Mouse (Mus musculus) B cell, adult (primary cell): ENCODE results near the gene Alkbh7. TPM values are rescaled to one million over a fixed set of nuclear protein-coding genes. Genes with fewer than 3 reads are reported as not detected.

Experiments used
- total RNA-seq: library from RNA; stranded (reverse); gene quantifications from 4 replicates; pipeline ENCODE4 v1.2.4, GENCODE M21; 2023; ENCODE audit not compliant: inconsistent age

Gene Alkbh7
- total RNA-seq, result 11.9 to 19.9 TPM (median 17.6 TPM) in 4 replicates

DNA sequence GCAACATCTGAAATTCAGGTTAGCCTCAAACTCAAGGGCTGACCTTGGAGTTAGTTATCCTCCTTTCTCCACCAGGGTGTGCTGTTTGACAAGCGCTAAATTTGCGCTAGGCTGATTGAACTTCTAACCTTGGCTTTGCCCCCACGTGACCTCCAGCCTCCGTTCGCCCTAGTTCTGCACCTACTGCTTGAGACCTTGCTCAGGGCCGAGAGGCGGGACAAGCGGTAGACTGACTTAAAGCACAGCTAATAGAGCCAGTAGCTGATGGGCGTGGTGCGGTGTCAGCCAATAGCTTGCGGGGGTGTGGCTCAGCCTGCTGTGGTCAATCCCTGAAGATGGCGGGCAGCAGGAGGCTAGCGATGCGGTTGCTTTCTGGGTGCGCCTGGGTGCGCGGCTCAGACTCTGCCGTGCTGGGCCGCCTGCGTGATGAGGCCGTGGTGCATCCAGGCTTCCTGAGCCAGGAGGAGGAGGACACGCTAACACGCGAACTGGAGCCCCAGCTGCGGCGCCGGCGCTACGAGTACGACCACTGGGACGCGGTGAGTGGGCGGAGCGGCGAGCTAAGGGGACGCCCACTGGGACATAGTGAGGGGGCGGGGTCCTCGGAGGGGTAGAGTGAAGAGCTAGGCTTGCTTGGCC, at the start of gene Alkbh7:
Gene Alkbh7, plus strand, starts transcription at position 311 of the 639 bp plus-strand sequence.

GRCm38 (mm10) chr17:56982013-56982412, 15.1 kb upstream of the Alkbh7 start, which contains the start of gene Acer1:
Acer1 (minus strand) TSS chr17:56982126.

DNA sequence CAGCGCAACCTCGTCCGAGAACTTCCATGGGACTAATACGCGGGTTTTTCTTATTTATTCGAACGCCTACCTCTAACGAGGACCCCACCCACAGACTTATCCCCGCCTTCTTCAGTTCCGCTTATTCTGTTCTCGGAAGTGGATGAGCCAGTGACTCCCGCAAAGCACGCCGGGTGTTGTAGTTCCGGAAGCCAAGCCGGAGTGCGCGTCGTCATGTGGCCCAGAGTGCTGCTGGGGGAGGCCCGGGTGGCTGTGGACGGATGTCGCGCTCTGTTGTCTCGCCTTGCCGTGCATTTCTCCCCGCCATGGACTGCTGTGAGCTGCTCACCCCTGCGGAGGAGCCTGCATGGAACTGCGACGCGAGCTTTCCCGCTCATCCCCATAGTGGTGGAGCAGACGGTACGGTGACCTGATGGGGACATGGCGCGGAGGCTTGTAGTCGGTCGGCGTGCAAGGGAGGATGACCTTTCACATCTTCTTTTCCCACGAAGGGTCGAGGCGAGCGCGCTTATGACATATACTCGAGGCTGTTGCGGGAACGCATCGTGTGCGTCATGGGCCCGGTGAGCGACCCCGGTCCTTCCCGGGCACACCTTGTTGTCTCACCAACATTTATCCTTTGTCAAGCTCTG, 6.9 kb upstream of the Alkbh7 start, which contains the start of gene Clpp:
Gene Clpp, plus strand, starts transcription at position 191 of the 632 bp plus-strand sequence.

DNA sequence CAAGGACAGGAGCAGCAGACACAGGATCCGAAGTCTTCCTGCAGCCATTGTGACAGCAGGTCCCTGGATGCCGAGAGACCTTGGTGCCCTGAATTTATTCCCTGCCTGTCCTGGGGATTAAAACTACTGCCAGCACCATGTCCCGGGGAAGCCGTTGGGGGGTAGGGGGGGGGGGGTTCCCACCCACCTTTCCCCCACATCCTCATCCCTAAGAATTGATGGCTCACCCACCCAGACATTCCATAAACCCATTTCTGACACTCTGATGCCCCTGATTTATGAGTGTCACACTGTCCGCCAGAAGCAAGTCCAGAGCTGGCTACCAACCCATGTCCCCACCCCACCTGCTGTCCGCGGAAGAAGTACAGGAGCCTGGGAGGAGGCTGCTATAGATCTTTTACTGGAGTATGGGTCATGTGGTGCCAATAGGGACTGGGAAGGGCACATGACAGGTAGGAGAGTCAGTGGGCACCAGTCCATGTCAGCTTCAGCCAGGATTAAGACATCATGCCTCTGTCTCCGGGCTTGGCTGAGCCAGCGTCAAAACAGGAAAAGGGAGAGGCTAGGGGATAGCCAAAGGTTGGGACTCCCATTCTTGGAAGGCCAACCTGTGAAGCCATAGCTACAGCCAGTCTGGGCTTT, 3.0 kb downstream of the Alkbh7 start, which contains the start of gene Pspn:
Gene Pspn, minus strand, starts transcription at position 51 of the 642 bp plus-strand sequence.

DNA sequence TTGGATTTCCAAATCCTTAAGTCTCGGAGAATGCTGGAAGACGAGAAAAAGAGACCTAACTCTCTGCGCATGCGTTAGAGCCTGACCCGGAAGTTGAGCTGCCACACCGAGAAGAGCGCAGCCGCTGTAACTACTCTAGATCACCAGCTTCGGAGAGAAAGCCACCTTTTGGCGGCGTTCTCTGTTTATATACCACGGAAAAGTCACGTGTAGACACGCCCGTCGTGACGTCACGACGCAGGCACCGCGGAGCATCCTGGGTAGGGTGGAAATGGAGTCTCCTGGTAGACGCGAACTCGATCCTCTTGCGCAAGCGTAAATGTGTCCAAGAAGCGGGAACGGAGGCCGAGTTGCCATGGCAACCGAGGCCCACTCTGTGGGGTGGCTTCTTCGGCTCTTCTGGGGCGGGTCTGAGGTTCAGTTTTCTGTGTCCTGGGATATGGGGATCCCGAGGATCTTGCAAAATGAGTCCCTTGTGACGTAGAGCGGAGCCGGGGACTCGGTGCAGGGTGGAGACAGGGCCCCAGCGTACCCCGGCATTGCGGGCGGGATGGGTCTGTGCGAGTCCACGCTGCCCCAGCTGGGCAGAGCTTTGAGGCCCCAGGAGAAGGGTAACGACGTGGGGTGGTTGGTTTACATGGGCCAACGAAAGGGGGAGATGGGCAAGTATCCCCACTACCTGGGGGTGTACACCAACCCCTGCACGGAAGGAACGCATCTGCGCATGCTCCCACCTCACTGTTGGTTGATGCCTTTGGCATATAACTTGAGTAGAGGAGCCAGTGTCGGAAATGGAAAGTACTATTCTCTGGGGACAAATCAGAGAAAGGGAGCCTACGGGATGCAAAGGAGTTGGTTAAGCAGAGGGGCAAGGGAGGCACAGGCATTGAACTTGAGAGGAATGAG, 14.3 kb downstream of the Alkbh7 start, which contains the start of the genes Gtf2f1 and Gm17949:
Gene Gtf2f1, minus strand, starts transcription at position 53 of the 906 bp plus-strand sequence.
Gene Gm17949, plus strand, starts transcription at position 234 of the 906 bp plus-strand sequence.

DNA sequence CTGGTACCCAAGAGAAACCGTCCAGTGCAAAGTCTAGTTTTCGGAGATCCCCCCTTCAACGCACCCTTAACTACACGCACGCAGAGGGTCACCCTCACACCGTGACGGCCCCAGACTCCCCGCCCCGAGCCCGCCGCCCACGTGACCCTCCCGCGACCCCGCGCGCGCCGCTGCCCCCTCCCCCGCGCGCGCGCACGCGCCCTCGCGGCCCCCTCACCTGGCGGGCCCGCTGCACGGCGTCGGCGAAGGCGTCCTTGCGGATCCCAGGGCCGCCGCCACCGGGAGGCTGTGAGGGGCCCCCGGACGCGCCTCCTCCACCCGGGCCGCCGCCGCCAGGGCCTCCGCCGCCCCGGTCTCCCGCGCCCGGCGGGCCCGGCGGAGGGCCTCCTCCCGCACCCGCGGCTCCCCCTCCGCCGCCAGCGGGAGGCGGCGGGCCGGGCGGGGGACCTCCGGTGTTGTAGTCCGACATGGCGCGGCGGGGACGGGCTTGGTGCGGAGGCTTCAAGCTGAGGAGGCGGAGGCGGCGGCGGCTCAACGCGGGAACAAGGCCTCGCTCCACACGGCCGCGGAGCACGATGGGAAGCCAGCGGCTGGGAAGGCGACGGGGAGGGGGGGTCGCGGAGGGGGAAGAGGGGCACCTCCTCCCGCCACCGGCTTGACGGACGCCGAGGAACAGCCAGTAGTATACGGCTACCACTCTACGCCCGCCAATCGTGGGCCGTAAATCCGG, 34.0 kb downstream of the Alkbh7 start, which contains the start of gene Khsrp:
Gene Khsrp, minus strand, starts transcription at position 592 of the 730 bp plus-strand sequence.

GRCm38 (mm10) chr17:57041554-57041953, 44.4 kb downstream of the Alkbh7 start, which contains the start of gene Slc25a41:
Slc25a41 (minus strand) TSS chr17:57041654.

Other genes starting within 250 kb of the Alkbh7 start
- gene Nrtn, start 239.8 kb upstream of the Alkbh7 start, total RNA-seq, result not detected in 4 replicates
- 76.9 to 84.0 TPM (median 81.5 TPM) in 4 replicates for gene Dus3l, start 232.6 kb upstream of the Alkbh7 start, total RNA-seq
- gene Prr22, start 227.1 kb upstream of the Alkbh7 start, total RNA-seq, result 0.35 to 1.5 TPM (median 1.3 TPM) in 4 replicates
- 11.4 to 13.3 TPM (median 11.9 TPM) in 4 replicates for gene Rfx2, start 166.3 kb upstream of the Alkbh7 start, total RNA-seq
- not detected in 4 replicates for gene Acsbg2, start 122.9 kb upstream of the Alkbh7 start, total RNA-seq
- not detected in 4 replicates for gene 1700061G19Rik, start 121.9 kb upstream of the Alkbh7 start, total RNA-seq
- gene Mllt1, start 61.9 kb upstream of the Alkbh7 start, total RNA-seq, result 35.8 to 37.4 TPM (median 36.8 TPM) in 4 replicates
- gene Acer1, start 15.2 kb upstream of the Alkbh7 start, total RNA-seq, result not detected in 4 replicates
- 28.2 to 36.9 TPM (median 32.1 TPM) in 4 replicates for gene Clpp, start 7.0 kb upstream of the Alkbh7 start, total RNA-seq
- 1.7 to 2.1 TPM in 2 of 4 replicates, not detected in the others for gene Pspn, start 2.7 kb downstream of the Alkbh7 start, total RNA-seq
- gene Gtf2f1, start 13.9 kb downstream of the Alkbh7 start, total RNA-seq, result 62.0 to 67.8 TPM (median 67.0 TPM) in 4 replicates
- 0.48 TPM in 1 of 4 replicates, not detected in the others for gene Gm17949, start 14.1 kb downstream of the Alkbh7 start, total RNA-seq
- 135 to 137 TPM (median 137 TPM) in 4 replicates for gene Khsrp, start 34.2 kb downstream of the Alkbh7 start, total RNA-seq
- gene Slc25a41, start 44.3 kb downstream of the Alkbh7 start, total RNA-seq, result not detected in 4 replicates
- gene Crb3, start 61.8 kb downstream of the Alkbh7 start, total RNA-seq, result 12.1 to 17.9 TPM (median 15.4 TPM) in 4 replicates
- 15.2 to 25.1 TPM (median 18.8 TPM) in 4 replicates for gene Slc25a23, start 62.5 kb downstream of the Alkbh7 start, total RNA-seq
- gene Dennd1c, start 81.2 kb downstream of the Alkbh7 start, total RNA-seq, result 148 to 162 TPM (median 151 TPM) in 4 replicates
- 0.22 to 0.36 TPM (median 0.24 TPM) in 3 of 4 replicates, not detected in the other for gene Tubb4a, start 90.4 kb downstream of the Alkbh7 start, total RNA-seq
- gene Tnfsf9, start 108.0 kb downstream of the Alkbh7 start, total RNA-seq, result 0.93 to 1.2 TPM in 2 of 4 replicates, not detected in the others
- gene Cd70, start 152.4 kb downstream of the Alkbh7 start, total RNA-seq, result not detected in 4 replicates
- 0.36 TPM in 1 of 4 replicates, not detected in the others for gene Tnfsf14, start 196.8 kb downstream of the Alkbh7 start, total RNA-seq
- gene C3, start 230.8 kb downstream of the Alkbh7 start, total RNA-seq, result 1.1 to 5.8 TPM (median 4.2 TPM) in 4 replicates